8 mouse cellular contexts compared by ENCODE assay signal in the genomic region with DNA sequence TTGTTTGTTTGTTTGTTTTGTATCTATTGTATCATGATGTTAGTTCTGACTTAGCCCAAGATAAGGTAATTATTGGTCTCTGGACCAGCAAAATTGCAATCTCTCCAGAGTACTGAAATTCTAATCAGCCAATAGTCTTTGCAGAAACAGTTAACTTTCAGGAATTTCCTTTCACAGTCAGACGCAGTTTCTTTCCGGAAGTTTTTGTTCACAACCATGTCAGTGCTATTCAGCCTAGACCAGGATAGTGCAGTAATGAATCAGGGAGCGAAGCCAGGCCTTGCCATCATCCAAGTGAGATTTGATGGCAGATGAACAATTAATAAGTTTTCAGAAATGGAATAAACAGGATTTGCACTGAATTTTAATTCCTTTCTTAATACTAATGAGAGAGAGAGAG. TPM values are rescaled to one million over a fixed set of nuclear protein-coding genes. Genes with fewer than 3 reads are reported as not detected.
A peak's percentile ranks its signal among the peaks of the same experiment; 100 is the strongest.
DNase-seq lines count a peak whose midpoint lies in the region; ATAC-seq lines count a peak whose summit lies in the region.

No protein-coding gene starts in this region.

- peaks cover 10% of the 10 kb centered on the region; the same call in 1 of the 2 replicates for H3K36me3 ChIP-seq in embryonic facial prominence, embryonic 13.5 days
- no peaks in the 10 kb centered on the region for H3K36me3 ChIP-seq in intestine, embryonic 15.5 days
- H3K36me3 ChIP-seq in midbrain, embryonic 10.5 days: peaks cover 22% of the 10 kb centered on the region

- H3K4me3 ChIP-seq in embryonic facial prominence, embryonic 13.5 days: peak overlapping the region; percentile 66; the same call in 1 of the 2 replicates
- H3K4me3 ChIP-seq in intestine, embryonic 15.5 days (replicated peaks): no peak overlapping the region
- H3K4me3 ChIP-seq in midbrain, embryonic 10.5 days: peak overlapping the region; percentile 65

- peak overlapping the region; percentile 98; the same call in 1 of the 2 replicates for H3K27ac ChIP-seq in embryonic facial prominence, embryonic 13.5 days
- no peak overlapping the region for H3K27ac ChIP-seq in intestine, embryonic 15.5 days
- H3K27ac ChIP-seq in midbrain, embryonic 10.5 days (replicated peaks): 0 out of 2 replicates have a peak overlapping the region, but pooled peaks have one; percentile 96

- no peak overlapping the region for H3K9ac ChIP-seq in embryonic facial prominence, embryonic 13.5 days
- H3K9ac ChIP-seq in intestine, embryonic 15.5 days: no peak overlapping the region

- ATAC-seq in embryonic facial prominence, embryonic 13.5 days (ENCODE audit: insufficient number of reproducible peaks, insufficient read depth, low FRiP score, low TSS enrichment, low read depth): no peak
- no peak for ATAC-seq in intestine, embryonic 15.5 days

- no peaks in the 10 kb centered on the region for H3K9me3 ChIP-seq in embryonic facial prominence, embryonic 13.5 days
- no peaks in the 10 kb centered on the region for H3K9me3 ChIP-seq in intestine, embryonic 15.5 days
- no peaks in the 10 kb centered on the region for H3K9me3 ChIP-seq in midbrain, embryonic 10.5 days (replicated peaks)

- peaks cover 14% of the 10 kb centered on the region for H3K4me1 ChIP-seq in embryonic facial prominence, embryonic 13.5 days
- no peaks in the 10 kb centered on the region for H3K4me1 ChIP-seq in intestine, embryonic 15.5 days (replicated peaks)
- H3K4me1 ChIP-seq in midbrain, embryonic 10.5 days: peaks cover 13% of the 10 kb centered on the region; the same call in 1 of the 2 replicates

- intact Hi-C loops in heart, postnatal 25 days (cut with DNase I): loop anchor here (5.0 kb wide), 1 partner anchor 155 kb away; no protein-coding TSS in a partner anchor

- H3K4me2 ChIP-seq in embryonic facial prominence, embryonic 13.5 days: peak overlapping the region; percentile 63
- H3K4me2 ChIP-seq in intestine, embryonic 15.5 days (replicated peaks): peak overlapping the region; percentile 55; the same call in 1 of the 2 replicates

- peak; percentile 30 for DNase-seq in heart, adult 9 months (ENCODE audit: low spot score in 2 of 2)
- no peak for DNase-seq in heart, postnatal 25 days (ENCODE audit: low spot score)
- DNase-seq in midbrain, embryonic 10.5 days (ENCODE audit: low spot score): no peak
- DNase-seq in urinary bladder, postnatal 14 days (ENCODE audit: low spot score): no peak
- DNase-seq in adrenal gland, adult 2 months: no peak
- no peak for DNase-seq in gastrocnemius, adult 8-10 months (ENCODE audit: low spot score in 2 of 2)

- no peaks in the 10 kb centered on the region for H3K27me3 ChIP-seq in embryonic facial prominence, embryonic 13.5 days
- H3K27me3 ChIP-seq in intestine, embryonic 15.5 days (replicated peaks): no peaks in the 10 kb centered on the region
- no peaks in the 10 kb centered on the region for H3K27me3 ChIP-seq in midbrain, embryonic 10.5 days (ENCODE audit: low read depth, poor library complexity, severe bottlenecking)

- WGBS in embryonic facial prominence, embryonic 13.5 days: 48% methylated on average over 3 of the region's 3 CpGs
- WGBS in intestine, embryonic 15.5 days: 36% methylated on average over 3 of the region's 3 CpGs
- 68% methylated on average over 3 of the region's 3 CpGs for WGBS in midbrain, embryonic 10.5 days

RNA-seq across cellular contexts. Expression of gene Cr1l, which starts 0.7 kb away (rescaled TPM):
- total RNA-seq in heart, postnatal 25 days (2021): 10 to 100 TPM; 59.8 to 66.0 TPM
- polyA plus RNA-seq in embryonic facial prominence, embryonic 13.5 days (2015; fragmentation: Nextera tagmentation; extraction: Ambion mirVana): 58.7 and 60.1 TPM in 2 replicates
- polyA plus RNA-seq in intestine, embryonic 15.5 days (2015; fragmentation: Nextera tagmentation; extraction: Ambion mirVana): 74.9 and 77.8 TPM in 2 replicates
- 46.0 and 50.1 TPM in 2 replicates for polyA plus RNA-seq in midbrain, embryonic 10.5 days (2016; fragmentation: Nextera tagmentation; extraction: Ambion mirVana)
- 10 to 100 TPM; 83.0 to 86.5 TPM for total RNA-seq in adrenal gland, adult 2 months (2021)
- 29.4 and 50.1 TPM in 2 replicates for polyA plus RNA-seq in adrenal gland, adult 2 months (2012; rRNA removed)
- 10 to 100 TPM; 27.6 to 33.5 (median 31.3) TPM for total RNA-seq in gastrocnemius, adult 8-10 months (2022)

RNA-seq across cellular contexts. Expression of gene Cd46, which starts 40.0 kb away (rescaled TPM):
- total RNA-seq in heart, postnatal 25 days (2021): 1 to 10 TPM in 1 of 2 experiments, under 1 TPM in 1; 0.75 to 1.1 TPM
- 1.1 and 1.2 TPM in 2 replicates for polyA plus RNA-seq in embryonic facial prominence, embryonic 13.5 days (2015; fragmentation: Nextera tagmentation; extraction: Ambion mirVana)
- 0.96 and 1.0 TPM in 2 replicates for polyA plus RNA-seq in intestine, embryonic 15.5 days (2015; fragmentation: Nextera tagmentation; extraction: Ambion mirVana)
- polyA plus RNA-seq in midbrain, embryonic 10.5 days (2016; fragmentation: Nextera tagmentation; extraction: Ambion mirVana): 0.63 and 0.91 TPM in 2 replicates
- total RNA-seq in adrenal gland, adult 2 months (2021): 1 to 10 TPM; 1.5 to 1.6 TPM
- polyA plus RNA-seq in adrenal gland, adult 2 months (2012; rRNA removed): 0.19 TPM in 2 replicates
- total RNA-seq in gastrocnemius, adult 8-10 months (2022): 1 to 10 TPM in 2 of 4 experiments, under 1 TPM in 2; 0.76 to 1.3 (median 0.96) TPM

RNA-seq across cellular contexts. Expression of gene Cr2, which starts 44.4 kb away (rescaled TPM):
- total RNA-seq in heart, postnatal 25 days (2021): under 1 TPM; 0.13 to 0.48 TPM
- 0.28 and 0.80 TPM in 2 replicates for polyA plus RNA-seq in embryonic facial prominence, embryonic 13.5 days (2015; fragmentation: Nextera tagmentation; extraction: Ambion mirVana)
- polyA plus RNA-seq in intestine, embryonic 15.5 days (2015; fragmentation: Nextera tagmentation; extraction: Ambion mirVana): 0.05 and 0.14 TPM in 2 replicates
- 0.22 and 0.56 TPM in 2 replicates for polyA plus RNA-seq in midbrain, embryonic 10.5 days (2016; fragmentation: Nextera tagmentation; extraction: Ambion mirVana)
- total RNA-seq in adrenal gland, adult 2 months (2021): 1 to 10 TPM in 1 of 2 experiments, not detected in 1; 1.0 TPM
- polyA plus RNA-seq in adrenal gland, adult 2 months (2012; rRNA removed): not detected in 2 replicates
- total RNA-seq in gastrocnemius, adult 8-10 months (2022): not detected

Comparison
In these comparisons a context has a peak if more than half of its experiments do, and no peak if none do; other contexts are left out.
1. DNase-seq: peak in heart, adult 9 months (2 of 2); none in heart, postnatal 25 days (single experiment), midbrain, embryonic 10.5 days (single experiment), urinary bladder, postnatal 14 days (single experiment), adrenal gland, adult 2 months (single experiment) and gastrocnemius, adult 8-10 months (0 of 2).